Mouse (Mus musculus): ENCODE measurements around the gene Junb. TPM values are rescaled to one million over a fixed set of nuclear protein-coding genes. Genes with fewer than 3 reads are reported as not detected.
A peak's percentile ranks its signal among the peaks of the same experiment; 100 is the strongest.

Gene Junb
- polyA plus RNA-seq, 1 experiment from 2014 or later: 7.5 TPM

DNA sequence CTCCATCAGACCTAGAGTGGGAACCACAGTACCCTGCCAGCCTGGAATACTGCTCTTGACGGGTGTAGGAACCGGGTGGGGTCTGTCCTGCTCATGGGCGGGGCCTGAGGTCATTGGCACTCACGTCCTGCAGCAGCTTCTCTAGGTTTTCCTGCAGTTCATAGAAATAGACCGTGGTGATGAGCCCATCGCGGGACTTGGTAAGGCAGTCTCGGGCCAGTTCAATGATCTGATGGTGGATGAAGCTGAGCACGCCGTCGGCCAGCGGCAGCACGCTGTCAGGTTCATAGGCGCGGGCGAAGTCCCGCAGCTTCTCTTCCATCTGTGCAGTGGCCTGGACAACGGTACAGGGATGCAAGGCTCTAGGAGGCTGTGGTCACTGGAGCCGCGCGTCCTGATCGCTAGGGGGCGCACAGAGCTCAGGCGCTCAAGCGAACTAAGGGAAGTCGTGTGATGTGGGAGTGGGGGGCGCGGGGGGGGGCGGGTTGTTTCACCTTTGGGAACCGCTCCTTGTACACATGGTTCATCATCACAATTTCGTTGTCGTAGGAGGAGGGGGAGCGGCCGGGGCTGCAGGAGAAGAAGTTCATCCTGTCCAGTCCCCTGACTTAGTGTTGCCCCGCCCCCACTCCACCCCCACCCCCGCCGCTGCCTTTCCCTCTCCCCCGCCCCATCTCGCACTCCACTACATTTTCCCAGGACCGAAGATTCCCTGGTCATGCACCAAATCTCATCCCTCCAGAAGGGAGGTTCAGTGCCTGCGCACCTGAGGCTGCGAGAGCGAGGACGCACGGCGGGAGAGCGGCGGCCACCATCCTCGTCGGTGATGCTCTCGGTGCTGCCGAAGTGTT, 49.8 kb downstream of the Junb start:
- peak; percentile 60; the same call in 1 of the 2 replicates for ATAC-seq (ENCODE audit: low read depth)
- H3K27ac ChIP-seq (replicated peaks): no peak overlapping the region
- peaks cover 50% of the 10 kb centered on the region for H3K27me3 ChIP-seq
- WGBS: 4% methylated on average over 48 of the region's 52 CpGs
- H3K9me3 ChIP-seq: no peaks in the 10 kb centered on the region
- peaks cover 79% of the 10 kb centered on the region for H3K36me3 ChIP-seq
- peaks cover 14% of the 10 kb centered on the region for H3K4me1 ChIP-seq (replicated peaks)
- peak overlapping the region; percentile 50 for H3K9ac ChIP-seq
- peak overlapping the region; percentile 52 for H3K4me2 ChIP-seq
- H3K4me3 ChIP-seq: peak overlapping the region; percentile 27

DNA sequence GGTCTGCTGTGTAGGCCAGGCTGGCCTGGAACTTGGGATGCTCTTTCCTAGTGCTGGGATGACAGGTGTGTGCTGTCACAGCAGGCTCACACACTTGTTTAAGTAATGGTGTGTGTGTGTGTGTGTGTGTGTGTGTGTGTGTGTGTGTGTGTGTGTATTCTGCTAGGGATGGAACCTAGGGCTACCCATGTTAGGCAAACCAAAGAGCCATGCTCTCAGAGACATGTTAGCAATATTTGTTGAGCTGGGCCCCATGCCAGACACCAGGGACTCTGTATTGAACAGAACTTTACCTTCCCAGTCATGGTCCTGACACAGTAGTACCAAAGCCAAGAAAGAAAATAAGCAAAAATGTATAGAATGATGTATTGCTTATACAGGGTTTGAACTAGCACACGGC, 51.0 kb downstream of the Junb start:
- 86% methylated on average over 1 of the region's 1 CpGs for WGBS
- no peaks in the 10 kb centered on the region for H3K9me3 ChIP-seq
- H3K9ac ChIP-seq: no peak overlapping the region
- H3K4me2 ChIP-seq: no peak overlapping the region
- ATAC-seq (ENCODE audit: low read depth): no peak
- no peak overlapping the region for H3K27ac ChIP-seq (replicated peaks)
- peaks cover 12% of the 10 kb centered on the region for H3K4me1 ChIP-seq (replicated peaks)
- peaks cover 46% of the 10 kb centered on the region for H3K27me3 ChIP-seq
- H3K4me3 ChIP-seq: no peak overlapping the region
- peaks cover 84% of the 10 kb centered on the region for H3K36me3 ChIP-seq

GRCm38 (mm10) chr8:84925557-84925956, 53.0 kb downstream of the Junb start:
- Histone ChIP-seq H3K4me1 (replicated peaks) (peaks cover 12% of the 10 kb centered on the region), H3K9ac (no peak overlapping the region), H3K9me3 (no peaks in the 10 kb centered on the region), H3K27me3 (peaks cover 47% of the 10 kb centered on the region), H3K36me3 (peaks cover 85% of the 10 kb centered on the region), H3K4me3 (no peak overlapping the region), H3K27ac (replicated peaks) (no peak overlapping the region), H3K4me2 (no peak overlapping the region)
- no peak for ATAC-seq (ENCODE audit: low read depth)
- 67% methylated on average over 7 of the region's 7 CpGs for WGBS

Small RNA genes within 50 kb of the gene (microRNA-seq; reads per million reads assigned to microRNA genes)
- gene Gm24197: not detected

Other genes with a start within 250 kb of the Junb start
- 28.7 and 34.4 TPM in 2 replicates for gene Nfix, start 178.4 kb downstream of the Junb start, polyA plus RNA-seq (2015; fragmentation: Nextera tagmentation; extraction: Ambion mirVana)
- gene Dand5, start 155.9 kb downstream of the Junb start, polyA plus RNA-seq (2015; fragmentation: Nextera tagmentation; extraction: Ambion mirVana): 12.3 and 12.8 TPM in 2 replicates
- 35.1 and 39.8 TPM in 2 replicates for gene Gadd45gip1, start 147.2 kb downstream of the Junb start, polyA plus RNA-seq (2015; fragmentation: Nextera tagmentation; extraction: Ambion mirVana)
- gene Rad23a, start 138.1 kb downstream of the Junb start, polyA plus RNA-seq (2015; fragmentation: Nextera tagmentation; extraction: Ambion mirVana): 69.9 and 74.2 TPM in 2 replicates
- 766 and 971 TPM in 2 replicates for gene Calr, start 131.8 kb downstream of the Junb start, polyA plus RNA-seq (2015; fragmentation: Nextera tagmentation; extraction: Ambion mirVana)
- gene Farsa, start 121.7 kb downstream of the Junb start, polyA plus RNA-seq (2015; fragmentation: Nextera tagmentation; extraction: Ambion mirVana): 102 and 104 TPM in 2 replicates
- 16.4 and 16.6 TPM in 2 replicates for gene Syce2, start 106.6 kb downstream of the Junb start, polyA plus RNA-seq (2015; fragmentation: Nextera tagmentation; extraction: Ambion mirVana)
- 37.2 and 37.3 TPM in 2 replicates for gene Gcdh, start 84.8 kb downstream of the Junb start, polyA plus RNA-seq (2015; fragmentation: Nextera tagmentation; extraction: Ambion mirVana)
- 0.90 and 0.91 TPM in 2 replicates for gene Klf1, start 76.8 kb downstream of the Junb start, polyA plus RNA-seq (2015; fragmentation: Nextera tagmentation; extraction: Ambion mirVana)
- gene Dnase2a, start 70.2 kb downstream of the Junb start, polyA plus RNA-seq (2015; fragmentation: Nextera tagmentation; extraction: Ambion mirVana): 4.5 and 8.8 TPM in 2 replicates
- 62.7 and 70.3 TPM in 2 replicates for gene Mast1, start 41.4 kb downstream of the Junb start, polyA plus RNA-seq (2015; fragmentation: Nextera tagmentation; extraction: Ambion mirVana)
- 1.4 and 1.6 TPM in 2 replicates for gene Rtbdn, start 31.7 kb downstream of the Junb start, polyA plus RNA-seq (2015; fragmentation: Nextera tagmentation; extraction: Ambion mirVana)
- not detected in 2 replicates for gene Gm49661, start 9.3 kb downstream of the Junb start, polyA plus RNA-seq (2015; fragmentation: Nextera tagmentation; extraction: Ambion mirVana)
- gene Prdx2, start 9.1 kb downstream of the Junb start, polyA plus RNA-seq (2015; fragmentation: Nextera tagmentation; extraction: Ambion mirVana): 1,236 and 1,369 TPM in 2 replicates
- gene Rnaseh2a, start 9.0 kb downstream of the Junb start, polyA plus RNA-seq (2015; fragmentation: Nextera tagmentation; extraction: Ambion mirVana): 55.0 and 55.6 TPM in 2 replicates
- gene Hook2, start 11.9 kb upstream of the Junb start, polyA plus RNA-seq (2015; fragmentation: Nextera tagmentation; extraction: Ambion mirVana): 22.8 and 25.0 TPM in 2 replicates
- not detected in 2 replicates for gene Best2, start 35.8 kb upstream of the Junb start, polyA plus RNA-seq (2015; fragmentation: Nextera tagmentation; extraction: Ambion mirVana)
- gene Asna1, start 46.6 kb upstream of the Junb start, polyA plus RNA-seq (2015; fragmentation: Nextera tagmentation; extraction: Ambion mirVana): 148 and 151 TPM in 2 replicates
- 147 and 170 TPM in 2 replicates for gene Trir, start 48.1 kb upstream of the Junb start, polyA plus RNA-seq (2015; fragmentation: Nextera tagmentation; extraction: Ambion mirVana)
- 49.0 and 52.7 TPM in 2 replicates for gene Tnpo2, start 58.2 kb upstream of the Junb start, polyA plus RNA-seq (2015; fragmentation: Nextera tagmentation; extraction: Ambion mirVana)
- 48.6 and 50.8 TPM in 2 replicates for gene Fbxw9, start 81.3 kb upstream of the Junb start, polyA plus RNA-seq (2015; fragmentation: Nextera tagmentation; extraction: Ambion mirVana)
- gene Gm5741, start 89.3 kb upstream of the Junb start, polyA plus RNA-seq (2015; fragmentation: Nextera tagmentation; extraction: Ambion mirVana): 1.5 TPM in 1 of 2 replicates, not detected in the other
- 86.9 and 109 TPM in 2 replicates for gene Dhps, start 93.0 kb upstream of the Junb start, polyA plus RNA-seq (2015; fragmentation: Nextera tagmentation; extraction: Ambion mirVana)
- gene Wdr83os, start 102.0 kb upstream of the Junb start, polyA plus RNA-seq (2015; fragmentation: Nextera tagmentation; extraction: Ambion mirVana): 117 and 118 TPM in 2 replicates
- gene Wdr83, start 102.6 kb upstream of the Junb start, polyA plus RNA-seq (2015; fragmentation: Nextera tagmentation; extraction: Ambion mirVana): 56.5 and 58.6 TPM in 2 replicates
- 18.7 and 19.2 TPM in 2 replicates for gene Man2b1, start 104.6 kb upstream of the Junb start, polyA plus RNA-seq (2015; fragmentation: Nextera tagmentation; extraction: Ambion mirVana)
- 2.3 and 2.9 TPM in 2 replicates for gene Zfp791, start 144.4 kb upstream of the Junb start, polyA plus RNA-seq (2015; fragmentation: Nextera tagmentation; extraction: Ambion mirVana)
- gene Cks1brt, start 173.2 kb upstream of the Junb start, polyA plus RNA-seq (2015; fragmentation: Nextera tagmentation; extraction: Ambion mirVana): not detected in 2 replicates
- gene Olfr371, start 247.3 kb upstream of the Junb start, polyA plus RNA-seq (2015; fragmentation: Nextera tagmentation; extraction: Ambion mirVana): not detected in 2 replicates